Mouse (Mus musculus): Measurements from ENCODE around the gene Bmpr2.
"Not testable (repeated sequence)": the region's sequence is repeated elsewhere in the genome, so short reads cannot be mapped to it uniquely, and the experiment has no call there.

Gene Bmpr2

DNA sequence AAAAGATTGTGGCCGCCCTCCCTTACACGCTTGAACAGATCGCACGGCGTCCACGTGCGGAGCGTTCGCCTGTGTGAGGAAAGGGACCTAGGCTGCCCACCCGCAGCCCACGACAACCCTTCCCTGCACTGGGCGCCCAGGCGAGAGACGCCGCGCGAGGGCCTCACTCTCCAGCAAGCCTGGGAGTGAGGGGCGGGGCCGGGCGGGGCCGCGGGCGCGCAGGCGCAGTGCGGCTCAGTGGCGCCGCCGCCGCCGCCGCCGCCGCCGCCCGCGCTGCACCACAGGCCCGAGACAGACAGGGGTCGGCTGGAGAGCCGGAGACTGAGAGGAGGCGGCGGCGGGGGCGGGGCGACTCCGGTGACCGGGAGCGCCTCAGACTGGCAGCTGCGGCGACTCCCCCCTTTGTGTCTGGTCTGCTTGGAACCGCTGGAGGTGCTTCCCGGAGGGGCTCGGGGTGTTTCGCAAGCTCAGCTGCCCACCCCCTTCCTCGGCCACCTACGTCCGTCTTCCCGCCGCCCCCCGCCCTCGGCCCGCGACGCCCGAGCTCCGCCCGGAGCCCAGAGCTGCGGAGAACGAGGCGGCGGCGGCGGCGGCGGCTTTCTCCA lies at the start of gene Bmpr2:
Bmpr2 (plus strand) TSS at position 237 of the 605 bp plus-strand sequence.
- peak; percentile 50 to 57 for DNase-seq (ENCODE audit: low read depth in 1 of 2, low spot score in 2 of 2)

- DNase-seq (ENCODE audit: low read depth in 1 of 2, low spot score in 2 of 2), result no peak
Measured at GRCm38 (mm10) chr1:59719900-59720299, 43.3 kb upstream of the Bmpr2 start.

- no peak for DNase-seq (ENCODE audit: low read depth in 1 of 2, low spot score in 2 of 2)
Measured at GRCm38 (mm10) chr1:59725661-59726060, 37.5 kb upstream of the Bmpr2 start.

GRCm38 (mm10) chr1:59730106-59730505 lies 33.1 kb upstream of the Bmpr2 start:
- no peak for DNase-seq (ENCODE audit: low read depth in 1 of 2, low spot score in 2 of 2)

- DNase-seq (ENCODE audit: low read depth in 1 of 2, low spot score in 2 of 2), result no peak
Measured at GRCm38 (mm10) chr1:59730737-59731136, 32.5 kb upstream of the Bmpr2 start.

GRCm38 (mm10) chr1:59734076-59734475 lies 29.1 kb upstream of the Bmpr2 start:
- DNase-seq (ENCODE audit: low read depth in 1 of 2, low spot score in 2 of 2), result no peak

DNA sequence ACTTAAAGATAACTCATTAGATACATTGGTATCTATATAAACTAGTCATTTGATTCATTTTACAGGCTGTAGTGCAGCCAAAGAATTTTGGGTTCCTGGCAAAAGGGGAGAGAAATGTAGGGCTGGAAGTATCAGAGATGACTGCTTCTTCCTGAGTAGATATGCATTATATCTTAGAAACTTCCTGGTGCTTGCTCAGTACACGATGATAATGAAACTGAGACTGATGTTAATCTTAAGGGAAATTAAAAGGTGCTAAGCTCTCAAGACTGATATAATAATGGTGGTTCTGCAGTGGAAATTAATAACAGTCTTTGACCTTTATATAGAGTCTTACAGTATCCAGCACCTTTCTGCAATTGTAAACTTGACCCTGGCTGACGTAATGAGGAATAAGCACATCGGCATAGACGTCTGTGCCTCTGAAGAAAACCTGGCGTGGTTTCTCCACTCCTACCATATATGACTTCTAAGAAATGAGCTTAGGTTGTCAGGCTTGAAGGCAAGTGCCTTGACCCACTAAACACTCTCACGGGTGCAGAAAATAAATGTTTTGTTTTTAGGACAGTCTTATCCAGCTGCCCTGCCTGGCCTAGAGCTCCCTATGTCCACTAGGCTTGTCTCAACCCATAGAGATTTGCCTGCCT lies 24.3 kb upstream of the Bmpr2 start:
- no peak for DNase-seq (ENCODE audit: low read depth in 1 of 2, low spot score in 2 of 2)

GRCm38 (mm10) chr1:59739577-59740354 lies 23.4 kb upstream of the Bmpr2 start:
- DNase-seq (ENCODE audit: low read depth in 1 of 2, low spot score in 2 of 2), result no peak

- DNase-seq (ENCODE audit: low read depth in 1 of 2, low spot score in 2 of 2), result no peak
Measured at GRCm38 (mm10) chr1:59749047-59749446, 14.2 kb upstream of the Bmpr2 start.

DNA sequence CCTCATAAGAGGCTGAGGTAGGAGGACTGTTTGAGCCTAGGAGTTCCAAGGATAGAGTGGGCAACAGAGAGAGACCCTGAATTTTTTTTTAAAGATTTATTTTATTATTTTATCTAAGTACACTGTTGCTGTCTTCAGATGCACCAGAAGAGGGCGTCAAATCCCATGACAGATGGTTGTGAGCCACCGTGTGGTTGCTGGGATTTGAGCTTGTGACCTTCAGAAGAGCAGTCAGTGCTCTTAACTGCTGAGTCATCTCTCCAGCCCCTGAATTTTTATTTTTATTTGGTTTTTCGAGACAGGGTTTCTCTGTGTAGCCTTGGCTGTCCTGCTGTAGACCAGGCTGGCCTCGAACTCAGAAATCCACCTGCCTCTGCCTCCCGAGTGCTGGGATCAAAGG lies 13.5 kb upstream of the Bmpr2 start:
- not testable (repeated sequence) for DNase-seq (ENCODE audit: low read depth in 1 of 2, low spot score in 2 of 2)

GRCm38 (mm10) chr1:59755298-59755697 lies 7.9 kb upstream of the Bmpr2 start:
- peak in 1 of 2 experiments; percentile 3 for DNase-seq (ENCODE audit: low read depth in 1 of 2, low spot score in 2 of 2)

GRCm38 (mm10) chr1:59758325-59758724 lies 4.9 kb upstream of the Bmpr2 start:
- DNase-seq (ENCODE audit: low read depth in 1 of 2, low spot score in 2 of 2), result no peak

DNA sequence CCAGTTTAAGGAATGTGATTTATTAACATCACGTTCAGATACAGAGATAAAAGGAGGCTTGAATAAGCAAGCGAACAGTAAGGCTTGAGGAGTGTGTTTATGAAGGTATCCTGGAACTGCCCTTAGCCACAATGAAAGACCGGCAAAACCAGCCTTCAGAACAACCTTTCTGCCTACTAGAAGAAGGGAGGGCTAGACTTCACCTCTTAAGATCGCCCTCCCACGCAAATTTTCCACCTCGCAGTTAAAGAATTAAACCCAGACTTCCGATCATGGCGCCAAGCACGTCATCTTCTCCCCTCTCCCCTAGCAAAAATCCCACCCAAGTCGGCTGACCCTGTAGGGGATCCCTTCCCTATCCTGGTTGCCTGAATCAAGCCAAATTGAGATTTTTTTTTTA lies 992 bp upstream of the Bmpr2 start:
- no peak for DNase-seq (ENCODE audit: low read depth in 1 of 2, low spot score in 2 of 2)

DNA sequence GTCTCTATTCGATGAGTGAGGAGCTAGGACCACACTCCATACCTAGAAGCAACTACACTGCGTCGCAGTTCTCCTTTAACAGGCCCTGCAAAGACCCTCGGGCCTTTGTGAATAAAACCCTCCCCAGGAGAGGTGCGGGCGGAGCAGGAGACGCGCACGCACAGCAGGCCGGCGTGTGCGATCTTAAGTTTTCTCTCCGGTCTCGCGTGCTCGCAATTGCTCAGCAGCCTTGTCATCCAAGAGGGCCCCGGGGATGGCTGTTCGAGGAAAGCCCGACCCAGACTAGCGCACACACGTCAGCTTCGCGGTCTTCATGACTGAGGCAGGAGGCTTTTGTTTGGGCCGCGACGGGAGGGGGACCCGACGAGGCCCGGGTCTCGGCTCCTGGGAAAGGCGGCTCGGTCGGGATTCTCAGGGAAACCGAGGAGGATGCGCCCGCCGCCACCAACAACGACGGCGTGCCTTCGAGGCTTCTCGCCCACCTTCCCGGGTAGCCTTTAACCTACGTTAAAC lies 493 bp upstream of the Bmpr2 start:
- no peak for DNase-seq (ENCODE audit: low read depth in 1 of 2, low spot score in 2 of 2)

DNA sequence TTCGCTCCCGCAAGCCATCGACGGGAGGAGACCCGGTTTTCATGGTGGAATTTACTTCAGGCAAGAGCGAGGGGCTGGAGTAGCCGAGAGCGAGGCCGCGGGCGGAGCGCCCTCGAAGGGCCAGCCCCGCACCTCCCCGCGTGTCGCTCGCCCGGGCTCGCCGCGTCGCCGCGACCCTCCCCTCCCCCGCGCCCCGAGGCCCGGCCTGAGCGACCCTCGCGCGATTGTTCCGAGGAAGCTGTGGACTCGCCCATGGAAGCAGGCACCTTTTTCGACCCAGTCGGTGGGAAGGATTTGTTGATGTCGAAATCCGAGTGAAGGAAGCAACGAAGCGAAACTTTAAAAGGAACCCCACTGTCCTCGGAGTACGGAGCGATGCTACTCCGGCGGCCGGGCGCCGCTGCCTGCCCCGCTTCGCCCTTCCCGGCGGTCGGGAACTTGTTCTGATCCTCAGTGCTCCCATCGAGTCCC lies 616 bp downstream of the Bmpr2 start:
- peak in 1 of 2 experiments; percentile 30 for DNase-seq (ENCODE audit: low read depth in 1 of 2, low spot score in 2 of 2)

GRCm38 (mm10) chr1:59764407-59764971 lies 1.3 kb downstream of the Bmpr2 start:
- peak in 1 of 2 experiments; percentile 12 for DNase-seq (ENCODE audit: low read depth in 1 of 2, low spot score in 2 of 2)

- DNase-seq (ENCODE audit: low read depth in 1 of 2, low spot score in 2 of 2), result no peak
Measured at GRCm38 (mm10) chr1:59765279-59765678, 2.1 kb downstream of the Bmpr2 start.

GRCm38 (mm10) chr1:59766626-59767025 lies 3.4 kb downstream of the Bmpr2 start:
- no peak for DNase-seq (ENCODE audit: low read depth in 1 of 2, low spot score in 2 of 2)

GRCm38 (mm10) chr1:59771871-59772270 lies 8.7 kb downstream of the Bmpr2 start:
- no peak for DNase-seq (ENCODE audit: low read depth in 1 of 2, low spot score in 2 of 2)

DNA sequence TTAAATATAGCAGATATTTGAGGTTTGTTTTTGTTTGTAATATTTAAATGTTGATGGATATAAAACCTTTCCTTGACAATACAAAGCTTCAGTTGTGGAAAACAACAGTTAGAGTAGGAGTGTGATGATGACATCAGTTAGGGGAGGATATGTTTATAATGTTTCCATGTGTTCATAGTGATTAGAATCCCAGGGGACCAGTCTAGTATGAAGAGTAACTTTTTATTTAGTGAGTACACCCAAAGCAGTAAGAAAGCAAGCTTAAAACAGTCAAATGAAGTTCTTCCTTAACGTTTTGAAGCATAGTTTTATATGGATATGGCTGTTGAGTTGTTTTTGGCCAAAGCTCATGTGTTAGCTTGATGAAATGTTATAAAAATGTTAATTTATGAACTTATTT lies 17.9 kb downstream of the Bmpr2 start:
- no peak for DNase-seq (ENCODE audit: low read depth in 1 of 2, low spot score in 2 of 2)

DNA sequence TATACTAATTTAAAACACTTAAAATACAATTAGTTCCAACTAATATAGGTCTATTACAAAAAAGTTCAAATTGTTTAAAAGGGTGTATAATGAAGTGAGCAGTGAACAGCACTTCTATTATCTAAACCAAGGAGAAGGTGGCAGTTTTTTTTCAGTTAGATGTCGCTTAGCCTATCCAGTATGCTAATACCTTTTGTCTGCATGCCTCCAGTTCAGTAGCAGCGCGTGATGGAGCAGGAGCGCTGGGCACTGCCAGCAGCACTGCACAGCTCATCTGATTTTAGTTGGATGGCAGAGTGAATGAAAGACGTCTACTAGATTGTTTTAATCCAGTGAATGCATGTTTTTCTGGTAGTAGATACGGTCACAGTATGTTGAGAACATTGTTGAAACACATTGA lies 25.8 kb downstream of the Bmpr2 start:
- DNase-seq (ENCODE audit: low read depth in 1 of 2, low spot score in 2 of 2), result no peak

GRCm38 (mm10) chr1:59789741-59790140 lies 26.5 kb downstream of the Bmpr2 start:
- no peak for DNase-seq (ENCODE audit: low read depth in 1 of 2, low spot score in 2 of 2)

Data from monocyte, adult 2 months (primary cell).